8 mouse cellular contexts compared by ENCODE assay signal in genomic region chr13:90929847-90930246, GRCm38 (mm10). TPM values are rescaled to one million over a fixed set of nuclear protein-coding genes. Genes with fewer than 3 reads are reported as not detected.
DNase-seq lines count a peak whose midpoint lies in the region; ATAC-seq and TF ChIP-seq lines count a peak whose summit lies in the region.
"Had no signal": no experiment of that assay in that cellular context is flagged by ENCODE, and none has a peak within 500 bp of the region (broad histone marks: within the 10 kb centered on the region; RNA-seq: fewer than 3 reads in every experiment).

No protein-coding gene starts in this region.

- no peaks in the 10 kb centered on the region for H3K9me3 ChIP-seq in G1E (replicated peaks)
- H3K9me3 ChIP-seq in embryonic facial prominence, embryonic 11.5 days (replicated peaks; ENCODE audit: control insufficient read depth, low read length): no peaks in the 10 kb centered on the region
- no peaks in the 10 kb centered on the region for H3K9me3 ChIP-seq in lung, postnatal 0 days (ENCODE audit: low read length)
- H3K9me3 ChIP-seq: liver, embryonic 15.5 days had no signal

- intact Hi-C loops in heart, postnatal 36 days (cut with DNase I): loop anchor here (1.0 to 5.0 kb wide), 4 partner anchors 162 to 707 kb away; partner anchors contain the start of gene Ssbp2

- peak; percentile 60 for TF ChIP-seq CTCF in G1E (IDR thresholded peaks at IDR 0.05; ENCODE audit: low read depth, low read length)
- peak; percentile 89 for TF ChIP-seq CTCF in layer of hippocampus, adult 2 months (conservative IDR thresholded peaks at IDR 0.05)
- TF ChIP-seq CTCF in lung, postnatal 0 days (IDR thresholded peaks at IDR 0.05): peak; percentile 82

- no peak for ATAC-seq in G1E (ENCODE audit: extremely low read depth, insufficient number of reproducible peaks, low FRiP score, poor library complexity, severe bottlenecking)
- no peak for ATAC-seq in embryonic facial prominence, embryonic 11.5 days (replicated peaks; ENCODE audit: insufficient number of reproducible peaks, low FRiP score, low TSS enrichment, low read depth)
- ATAC-seq in lung, postnatal 0 days: peak; percentile 47; the same call in 1 of the 2 replicates

- 22% methylated on average over 5 of the region's 5 CpGs for WGBS in embryonic facial prominence, embryonic 11.5 days
- WGBS in lung, postnatal 0 days: 21% methylated on average over 5 of the region's 5 CpGs

- no peak for TF ChIP-seq EP300 in lung, postnatal 0 days (IDR thresholded peaks at IDR 0.05)

- H3K4me3 ChIP-seq in G1E (ENCODE audit: low read depth, low read length): no peak overlapping the region
- no peak overlapping the region for H3K4me3 ChIP-seq in embryonic facial prominence, embryonic 11.5 days (ENCODE audit: low read depth, low read length)
- H3K4me3 ChIP-seq in layer of hippocampus, adult 2 months: no peak overlapping the region
- H3K4me3 ChIP-seq in lung, postnatal 0 days (ENCODE audit: low read depth, low read length): no peak overlapping the region
- H3K4me3 ChIP-seq: liver, embryonic 15.5 days had no signal

- H3K27me3 ChIP-seq in G1E (ENCODE audit: insufficient read depth, low read length): no peaks in the 10 kb centered on the region
- no peaks in the 10 kb centered on the region for H3K27me3 ChIP-seq in embryonic facial prominence, embryonic 11.5 days (ENCODE audit: control insufficient read depth, insufficient read depth, low read length)
- no peaks in the 10 kb centered on the region for H3K27me3 ChIP-seq in lung, postnatal 0 days (replicated peaks; ENCODE audit: insufficient read depth, low read length)
- H3K27me3 ChIP-seq: liver, embryonic 15.5 days had no signal

- H3K36me3 ChIP-seq in G1E (replicated peaks): peaks cover 33% of the 10 kb centered on the region
- H3K36me3 ChIP-seq in embryonic facial prominence, embryonic 11.5 days (replicated peaks; ENCODE audit: control insufficient read depth, insufficient read depth, low read depth, low read length): peaks cover 8% of the 10 kb centered on the region; the same call in 1 of the 2 replicates
- H3K36me3 ChIP-seq in lung, postnatal 0 days (ENCODE audit: insufficient read depth, low read length): peaks cover 14% of the 10 kb centered on the region

- peaks cover 38% of the 10 kb centered on the region for H3K4me1 ChIP-seq in G1E (ENCODE audit: insufficient read depth, low read depth, low read length)
- H3K4me1 ChIP-seq in embryonic facial prominence, embryonic 11.5 days (ENCODE audit: control insufficient read depth, insufficient read depth, low read length): no peaks in the 10 kb centered on the region
- no peaks in the 10 kb centered on the region for H3K4me1 ChIP-seq in lung, postnatal 0 days (ENCODE audit: insufficient read depth, low read depth, low read length)

- H3K9ac ChIP-seq in embryonic facial prominence, embryonic 11.5 days (replicated peaks; ENCODE audit: low read length): no peak overlapping the region
- H3K9ac ChIP-seq in lung, postnatal 0 days (replicated peaks; ENCODE audit: low read depth): no peak overlapping the region
- H3K9ac ChIP-seq: liver, embryonic 15.5 days had no signal

- no peak overlapping the region for H3K4me2 ChIP-seq in embryonic facial prominence, embryonic 11.5 days (ENCODE audit: low read depth, low read length)
- H3K4me2 ChIP-seq in lung, postnatal 0 days (replicated peaks; ENCODE audit: low read depth, low read length): no peak overlapping the region
- H3K4me2 ChIP-seq: liver, embryonic 15.5 days had no signal

- DNase-seq in G1E (ENCODE audit: low spot score): peak; percentile 31
- DNase-seq in adrenal gland, postnatal 25 days: peak; percentile 49
- peak; percentile 83 for DNase-seq in embryonic facial prominence, embryonic 11.5 days (ENCODE audit: low spot score)
- DNase-seq in heart, postnatal 36 days: peak; percentile 60 to 75
- peak; percentile 79 to 82 for DNase-seq in layer of hippocampus, adult 2 months (ENCODE audit: low spot score in 2 of 2)
- peak; percentile 73 for DNase-seq in lung, postnatal 0 days (ENCODE audit: low spot score)
- DNase-seq in retina, postnatal 7 days (ENCODE audit: low read depth, low spot score): peak; percentile 56

- H3K27ac ChIP-seq in embryonic facial prominence, embryonic 11.5 days (replicated peaks; ENCODE audit: low read depth, low read length): no peak overlapping the region
- H3K27ac ChIP-seq in layer of hippocampus, adult 2 months: peak overlapping the region; percentile 14; the same call in 1 of the 2 replicates
- no peak overlapping the region for H3K27ac ChIP-seq in lung, postnatal 0 days (ENCODE audit: low read length)
- H3K27ac ChIP-seq: liver, embryonic 15.5 days had no signal

RNA-seq across cellular contexts. Expression of gene Rps23, which starts 7.1 kb away (rescaled TPM):
- 1,211 and 1,212 TPM in 2 replicates for total RNA-seq in G1E (2014; fragmentation: Nextera tagmentation)
- total RNA-seq in G1E (2017): 1,261 and 1,383 TPM in 2 replicates
- 1,781 and 2,693 TPM in 2 replicates for polyA plus RNA-seq in G1E (2012)
- total RNA-seq in adrenal gland, postnatal 25 days (2021): 412 and 567 TPM in 2 replicates
- polyA plus RNA-seq in embryonic facial prominence, embryonic 11.5 days (2014; fragmentation: Nextera tagmentation; extraction: Ambion mirVana): 245 and 289 TPM in 2 replicates
- 100 to 1,000 TPM; 179 to 188 TPM for total RNA-seq in heart, postnatal 36 days (2021)
- total RNA-seq in layer of hippocampus, adult 2 months (2021): 100 to 1,000 TPM; 227 to 254 TPM
- 202 and 205 TPM in 2 replicates for polyA plus RNA-seq in lung, postnatal 0 days (2015; fragmentation: Nextera tagmentation; extraction: Ambion mirVana)

RNA-seq across cellular contexts. Expression of gene Atp6ap1l, which starts 24.7 kb away (rescaled TPM):
- total RNA-seq in G1E (2014; fragmentation: Nextera tagmentation) (not detected in 2 replicates), G1E (2017) (not detected in 2 replicates)
- polyA plus RNA-seq in G1E (2012): not detected in 2 replicates
- total RNA-seq in adrenal gland, postnatal 25 days (2021): not detected in 2 replicates
- 0.72 and 0.87 TPM in 2 replicates for polyA plus RNA-seq in embryonic facial prominence, embryonic 11.5 days (2014; fragmentation: Nextera tagmentation; extraction: Ambion mirVana)
- total RNA-seq in heart, postnatal 36 days (2021): under 1 TPM; 0.49 to 0.78 TPM
- 1 to 10 TPM; 3.1 TPM for total RNA-seq in layer of hippocampus, adult 2 months (2021)
- not detected in 2 replicates for polyA plus RNA-seq in lung, postnatal 0 days (2015; fragmentation: Nextera tagmentation; extraction: Ambion mirVana)

Comparison
In these comparisons a context has a peak if more than half of its experiments do, and no peak if none do; other contexts are left out.
1. DNase-seq: peak in every context shown above with its lines; median percentile 83 in embryonic facial prominence, embryonic 11.5 days; 80 in layer of hippocampus, adult 2 months; 73 in lung, postnatal 0 days; 68 in heart, postnatal 36 days; 56 in retina, postnatal 7 days; 49 in adrenal gland, postnatal 25 days; 31 in G1E.